Mouse (Mus musculus): ENCODE data around the gene Gm12184.
"Not testable (repeated sequence)": the region's sequence is repeated elsewhere in the genome, so short reads cannot be mapped to it uniquely, and the experiment has no call there.

Gm12184 gene

GRCm38 (mm10) chr11:48825979-48826751 lies at the start of gene Gm12184, which contains the start of gene Trim7:
TSS of gene Gm12184 (minus strand) at chr11:48826655.
TSS of gene Trim7 (plus strand) at chr11:48826140.
- DNase-seq (ENCODE audit: low read depth in 2 of 2, low spot score in 2 of 2) = not testable (repeated sequence)

- DNase-seq (ENCODE audit: low read depth in 2 of 2, low spot score in 2 of 2) = not testable (repeated sequence)
Observed at GRCm38 (mm10) chr11:48875343-48875837, 48.9 kb upstream of the Gm12184 start.

- peak; percentile 66 to 69 for DNase-seq (ENCODE audit: low read depth in 2 of 2, low spot score in 2 of 2)
Observed at GRCm38 (mm10) chr11:48874465-48874864, 48.0 kb upstream of the Gm12184 start.

GRCm38 (mm10) chr11:48873591-48874290 lies 47.3 kb upstream of the Gm12184 start:
- DNase-seq (ENCODE audit: low read depth in 2 of 2, low spot score in 2 of 2) = no peak

- DNase-seq (ENCODE audit: low read depth in 2 of 2, low spot score in 2 of 2) = no peak
Observed at GRCm38 (mm10) chr11:48872695-48873300, 46.3 kb upstream of the Gm12184 start.

- DNase-seq (ENCODE audit: low read depth in 2 of 2, low spot score in 2 of 2) = no peak
Observed at GRCm38 (mm10) chr11:48871817-48872541, 45.5 kb upstream of the Gm12184 start.

- peak; percentile 59 to 68 for DNase-seq (ENCODE audit: low read depth in 2 of 2, low spot score in 2 of 2)
Observed at GRCm38 (mm10) chr11:48871201-48871772, 44.8 kb upstream of the Gm12184 start, which contains the start of gene Irgm1. TSS of gene Irgm1 (minus strand) at chr11:48871683.

- DNase-seq (ENCODE audit: low read depth in 2 of 2, low spot score in 2 of 2) = no peak
Observed at GRCm38 (mm10) chr11:48870781-48871180, 44.3 kb upstream of the Gm12184 start.

- no peak for DNase-seq (ENCODE audit: low read depth in 2 of 2, low spot score in 2 of 2)
Observed at GRCm38 (mm10) chr11:48869380-48870110, 43.1 kb upstream of the Gm12184 start.

- DNase-seq (ENCODE audit: low read depth in 2 of 2, low spot score in 2 of 2) = no peak
Observed at GRCm38 (mm10) chr11:48866481-48866880, 40.0 kb upstream of the Gm12184 start.

GRCm38 (mm10) chr11:48863808-48864207 lies 37.4 kb upstream of the Gm12184 start:
- no peak for DNase-seq (ENCODE audit: low read depth in 2 of 2, low spot score in 2 of 2)

GRCm38 (mm10) chr11:48862784-48863319 lies 36.4 kb upstream of the Gm12184 start:
- DNase-seq (ENCODE audit: low read depth in 2 of 2, low spot score in 2 of 2) = no peak

- peak; percentile 47 to 72 for DNase-seq (ENCODE audit: low read depth in 2 of 2, low spot score in 2 of 2)
Observed at GRCm38 (mm10) chr11:48859014-48859413, 32.6 kb upstream of the Gm12184 start.

GRCm38 (mm10) chr11:48853474-48854180 lies 27.2 kb upstream of the Gm12184 start:
- peak; percentile 93 to 94 for DNase-seq (ENCODE audit: low read depth in 2 of 2, low spot score in 2 of 2)

- DNase-seq (ENCODE audit: low read depth in 2 of 2, low spot score in 2 of 2) = no peak
Observed at GRCm38 (mm10) chr11:48852624-48853473, 26.4 kb upstream of the Gm12184 start.

- no peak for DNase-seq (ENCODE audit: low read depth in 2 of 2, low spot score in 2 of 2)
Observed at GRCm38 (mm10) chr11:48852190-48852589, 25.7 kb upstream of the Gm12184 start.

GRCm38 (mm10) chr11:48851270-48851995 lies 25.0 kb upstream of the Gm12184 start:
- no peak for DNase-seq (ENCODE audit: low read depth in 2 of 2, low spot score in 2 of 2)

All from CD8-positive naive resting alpha-beta T cell, adult 2 months (primary cell).